Mouse (Mus musculus): ENCODE measurements at regions not wholly inside any gene's neighbourhood (a gene's known extent, or its start where the extent isn't known, plus 50 kb on each side); places are given as distances from the start of the nearest gene placed in this dataset.

DNA sequence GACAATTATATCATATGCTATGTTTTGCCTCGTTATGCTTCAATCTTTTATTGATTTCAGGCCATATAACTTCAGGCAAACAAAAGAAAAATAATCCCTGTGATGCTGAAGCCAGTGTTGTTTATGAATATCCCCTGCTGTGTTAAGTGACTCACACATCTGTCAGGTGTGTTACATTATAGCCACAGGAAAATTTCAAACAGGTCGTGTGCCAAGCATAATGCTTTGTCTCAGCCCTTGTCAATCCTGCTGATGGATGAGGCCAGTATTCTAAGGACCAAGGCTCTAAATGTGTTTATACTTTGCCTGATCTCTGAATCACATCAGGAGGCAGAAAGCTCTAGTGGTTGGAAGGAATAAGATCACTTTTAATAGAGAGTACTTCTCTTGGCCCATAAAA lies 191.1 kb upstream of the Foxg1 start:
- Histone ChIP-seq H3K4me3 (replicated peaks in 1 of 3; ENCODE audit: low read depth in 2 of 3, low read length in 2 of 3, poor library complexity in 1 of 3) (no peak overlapping the region), H3K9me3 (replicated peaks; ENCODE audit: low read length) (no peaks in the 10 kb centered on the region), H3K4me2 (ENCODE audit: insufficient read depth, low read depth, poor library complexity, severe bottlenecking) (no peak overlapping the region), H3K27ac (ENCODE audit: insufficient read depth, low read depth) (no peak overlapping the region), H3K9ac (ENCODE audit: insufficient read depth, low read depth) (no peak overlapping the region), H3K4me1 (ENCODE audit: control insufficient read depth in 1 of 2, insufficient read depth in 2 of 2) (no peaks in the 10 kb centered on the region), H3K36me3 (replicated peaks in 1 of 2; ENCODE audit: control insufficient read depth in 1 of 2, insufficient read depth in 1 of 2, low read length in 1 of 2) (no peaks in the 10 kb centered on the region), H3K27me3 (replicated peaks) (no peaks in the 10 kb centered on the region), H3K79me2 (replicated peaks; ENCODE audit: control insufficient read depth, extremely low read depth, insufficient read depth, poor library complexity, severe bottlenecking) (no peaks in the 10 kb centered on the region)
- no peak for TF ChIP-seq NRF1 (IDR thresholded peaks at IDR 0.05; ENCODE audit: low read depth, low read length)
- no peak for TF ChIP-seq MAX (IDR thresholded peaks at IDR 0.05; ENCODE audit: low read length)
- TF ChIP-seq CTCF (conservative IDR thresholded peaks at IDR 0.05 in 1 of 2, IDR thresholded peaks at IDR 0.05 in 1 of 2; ENCODE audit: low read depth in 2 of 2, low read length in 2 of 2): no peak
- no peak for TF ChIP-seq MAZ (IDR thresholded peaks at IDR 0.05; ENCODE audit: low read depth, low read length)
- no peak for TF ChIP-seq MXI1 (IDR thresholded peaks at IDR 0.05; ENCODE audit: low read depth, low read length)
- TF ChIP-seq POLR2A (IDR thresholded peaks at IDR 0.05; ENCODE audit: low read depth, low read length): no peak
- no peak for TF ChIP-seq JUN (IDR thresholded peaks at IDR 0.05; ENCODE audit: insufficient read depth, low read depth, low read length)
- TF ChIP-seq PAX5 (IDR thresholded peaks at IDR 0.05; ENCODE audit: low read length): no peak
- TF ChIP-seq RCOR1 (conservative IDR thresholded peaks at IDR 0.05; ENCODE audit: low read depth, low read length): no peak
- TF ChIP-seq HCFC1 (IDR thresholded peaks at IDR 0.05; ENCODE audit: low read depth, low read length): no peak
- TF ChIP-seq TCF12 (IDR thresholded peaks at IDR 0.05; ENCODE audit: low read depth, low read length): no peak
- no peak for TF ChIP-seq BHLHE40 (IDR thresholded peaks at IDR 0.05; ENCODE audit: low read depth, low read length)
- TF ChIP-seq CHD2 (IDR thresholded peaks at IDR 0.05; ENCODE audit: low read length): no peak
- no peak for TF ChIP-seq NELFE (IDR thresholded peaks at IDR 0.05; ENCODE audit: low read depth, low read length)
- no peak for TF ChIP-seq SMC3 (IDR thresholded peaks at IDR 0.05; ENCODE audit: low read depth, low read length)
- no peak for DNase-seq (ENCODE audit: extremely low read depth)
- in situ Hi-C loops (cut with MboI; ENCODE audit: low pct_ligation_motif_present, low pct_unique_long_range_greater_than_20kb, low sequenced_read_pairs): no loop called here
- dilution Hi-C loops (cut with MboI; ENCODE audit: extremely low pct_ligation_motif_present, extremely low pct_unique_long_range_greater_than_20kb, low sequenced_read_pairs): no loop called here

DNA sequence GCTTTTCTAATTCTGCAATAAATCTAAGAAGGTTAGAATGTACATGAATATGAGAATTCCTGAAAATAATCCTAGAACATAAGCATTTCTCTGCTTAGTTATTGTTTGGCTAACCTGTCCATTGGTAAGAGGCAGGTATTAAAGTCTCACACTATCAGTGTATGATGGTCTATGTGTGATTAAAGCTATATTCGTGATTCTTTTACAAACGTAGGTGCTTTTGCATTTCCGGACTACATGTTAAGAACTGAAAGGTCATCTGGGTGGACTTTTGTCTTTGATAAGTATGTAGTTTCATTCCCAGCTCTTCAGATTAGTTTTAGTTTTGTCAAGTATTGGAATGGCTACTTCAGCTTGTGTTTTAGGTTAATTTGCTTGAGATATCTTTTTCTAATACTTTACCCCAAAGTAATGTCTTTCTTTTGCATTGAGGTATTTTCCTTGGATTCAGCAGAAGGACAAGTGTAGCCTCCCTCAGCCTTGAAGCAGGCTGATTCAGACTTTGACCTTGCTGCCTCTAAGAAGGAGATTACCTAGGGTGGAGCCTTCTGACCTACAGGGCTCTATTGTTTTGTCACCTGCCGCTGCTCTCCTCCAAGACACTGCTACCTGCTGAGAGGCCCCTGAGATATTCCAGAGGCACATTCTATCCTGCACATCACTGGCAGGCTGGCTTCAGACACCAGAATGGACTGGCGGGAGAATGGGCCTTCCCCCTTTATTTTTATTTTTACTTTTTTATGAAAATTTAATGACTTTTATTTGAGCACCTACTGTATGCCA lies 148.7 kb upstream of the Foxg1 start:
- Histone ChIP-seq H3K4me2 (ENCODE audit: insufficient read depth, low read depth, poor library complexity, severe bottlenecking) (no peak overlapping the region), H3K4me3 (replicated peaks in 1 of 3; ENCODE audit: low read depth in 2 of 3, low read length in 2 of 3, poor library complexity in 1 of 3) (no peak overlapping the region), H3K4me1 (ENCODE audit: control insufficient read depth in 1 of 2, insufficient read depth in 2 of 2) (no peaks in the 10 kb centered on the region), H3K9me3 (replicated peaks; ENCODE audit: low read length) (peaks cover 27% of the 10 kb centered on the region), H3K79me2 (replicated peaks; ENCODE audit: control insufficient read depth, extremely low read depth, insufficient read depth, poor library complexity, severe bottlenecking) (no peaks in the 10 kb centered on the region), H3K27me3 (replicated peaks) (no peaks in the 10 kb centered on the region), H3K27ac (ENCODE audit: insufficient read depth, low read depth) (no peak overlapping the region), H3K36me3 (replicated peaks in 1 of 2; ENCODE audit: control insufficient read depth in 1 of 2, insufficient read depth in 1 of 2, low read length in 1 of 2) (no peaks in the 10 kb centered on the region), H3K9ac (ENCODE audit: insufficient read depth, low read depth) (no peak overlapping the region)
- DNase-seq (ENCODE audit: extremely low read depth): no peak
- in situ Hi-C loops (cut with MboI; ENCODE audit: low pct_ligation_motif_present, low pct_unique_long_range_greater_than_20kb, low sequenced_read_pairs) (no loop called here), dilution Hi-C loops (cut with MboI; ENCODE audit: extremely low pct_ligation_motif_present, extremely low pct_unique_long_range_greater_than_20kb, low sequenced_read_pairs) (no loop called here)
- TF ChIP-seq IRF4 (IDR thresholded peaks at IDR 0.05; ENCODE audit: low read depth, low read length) (no peak), CHD2 (IDR thresholded peaks at IDR 0.05; ENCODE audit: low read length) (no peak), RAD21 (IDR thresholded peaks at IDR 0.05; ENCODE audit: low read depth, low read length) (no peak), SMC3 (IDR thresholded peaks at IDR 0.05; ENCODE audit: low read depth, low read length) (no peak), POLR2AphosphoS2 (IDR thresholded peaks at IDR 0.05; ENCODE audit: low read depth, low read length) (no peak), MYC (IDR thresholded peaks at IDR 0.05; ENCODE audit: low read depth, low read length) (no peak), MAFK (IDR thresholded peaks at IDR 0.05; ENCODE audit: insufficient replicate concordance, low read length) (no peak), RCOR1 (conservative IDR thresholded peaks at IDR 0.05; ENCODE audit: low read depth, low read length) (no peak), SIN3A (IDR thresholded peaks at IDR 0.05; ENCODE audit: low read length) (no peak), ETS1 (conservative IDR thresholded peaks at IDR 0.05; ENCODE audit: low read depth, low read length) (no peak)
